Mouse (Mus musculus) induced T-regulatory cell, adult 2 months (primary cell): Measurements from ENCODE around the gene AL607142.1.

Source experiments
- DNase-seq: peaks from one replicate; pipeline ENCODE4 v3.0.0-alpha.2; 2012; ENCODE audit warnings: low read depth

AL607142.1 gene

GRCm38 (mm10) chr4:120064696-120065095 is at the start of gene AL607142.1:
Gene AL607142.1 (plus strand): TSS chr4:120064996.
- DNase-seq: no peak

- no peak for DNase-seq
Observed at GRCm38 (mm10) chr4:120018426-120018825, 46.4 kb upstream of the AL607142.1 start.

GRCm38 (mm10) chr4:120022392-120022791 is 42.4 kb upstream of the AL607142.1 start:
- no peak for DNase-seq

- no peak for DNase-seq
Observed at GRCm38 (mm10) chr4:120023221-120023840, 41.5 kb upstream of the AL607142.1 start.

- no peak for DNase-seq
Observed at GRCm38 (mm10) chr4:120024071-120024470, 40.7 kb upstream of the AL607142.1 start.

- DNase-seq: no peak
Observed at GRCm38 (mm10) chr4:120027671-120028070, 37.1 kb upstream of the AL607142.1 start.

- DNase-seq: no peak
Observed at GRCm38 (mm10) chr4:120029937-120030336, 34.9 kb upstream of the AL607142.1 start.

GRCm38 (mm10) chr4:120032320-120032983 is 32.3 kb upstream of the AL607142.1 start:
- DNase-seq: peak; percentile 82

GRCm38 (mm10) chr4:120032984-120033355 is 31.8 kb upstream of the AL607142.1 start:
- peak; percentile 62 for DNase-seq

GRCm38 (mm10) chr4:120036294-120036693 is 28.5 kb upstream of the AL607142.1 start:
- no peak for DNase-seq

- DNase-seq: peak; percentile 34
Observed at GRCm38 (mm10) chr4:120037007-120037406, 27.8 kb upstream of the AL607142.1 start.

- DNase-seq: no peak
Observed at GRCm38 (mm10) chr4:120041520-120041919, 23.3 kb upstream of the AL607142.1 start.

- no peak for DNase-seq
Observed at GRCm38 (mm10) chr4:120042480-120042879, 22.3 kb upstream of the AL607142.1 start.

GRCm38 (mm10) chr4:120044612-120045011 is 20.2 kb upstream of the AL607142.1 start:
- no peak for DNase-seq

GRCm38 (mm10) chr4:120045131-120045537 is 19.7 kb upstream of the AL607142.1 start:
- DNase-seq: no peak

- no peak for DNase-seq
Observed at GRCm38 (mm10) chr4:120045871-120046270, 18.9 kb upstream of the AL607142.1 start.

- DNase-seq: no peak
Observed at GRCm38 (mm10) chr4:120047060-120047459, 17.7 kb upstream of the AL607142.1 start.

GRCm38 (mm10) chr4:120048274-120048673 is 16.5 kb upstream of the AL607142.1 start:
- DNase-seq: no peak

- DNase-seq: no peak
Observed at GRCm38 (mm10) chr4:120049857-120050256, 14.9 kb upstream of the AL607142.1 start.

GRCm38 (mm10) chr4:120052481-120052880 is 12.3 kb upstream of the AL607142.1 start:
- DNase-seq: no peak

- peak; percentile 51 for DNase-seq
Observed at GRCm38 (mm10) chr4:120053026-120054005, 11.5 kb upstream of the AL607142.1 start.

GRCm38 (mm10) chr4:120054145-120054544 is 10.7 kb upstream of the AL607142.1 start:
- DNase-seq: no peak

- DNase-seq: no peak
Observed at GRCm38 (mm10) chr4:120056451-120056850, 8.3 kb upstream of the AL607142.1 start.
